8 mouse cellular contexts compared by ENCODE assay signal in the genomic region with DNA sequence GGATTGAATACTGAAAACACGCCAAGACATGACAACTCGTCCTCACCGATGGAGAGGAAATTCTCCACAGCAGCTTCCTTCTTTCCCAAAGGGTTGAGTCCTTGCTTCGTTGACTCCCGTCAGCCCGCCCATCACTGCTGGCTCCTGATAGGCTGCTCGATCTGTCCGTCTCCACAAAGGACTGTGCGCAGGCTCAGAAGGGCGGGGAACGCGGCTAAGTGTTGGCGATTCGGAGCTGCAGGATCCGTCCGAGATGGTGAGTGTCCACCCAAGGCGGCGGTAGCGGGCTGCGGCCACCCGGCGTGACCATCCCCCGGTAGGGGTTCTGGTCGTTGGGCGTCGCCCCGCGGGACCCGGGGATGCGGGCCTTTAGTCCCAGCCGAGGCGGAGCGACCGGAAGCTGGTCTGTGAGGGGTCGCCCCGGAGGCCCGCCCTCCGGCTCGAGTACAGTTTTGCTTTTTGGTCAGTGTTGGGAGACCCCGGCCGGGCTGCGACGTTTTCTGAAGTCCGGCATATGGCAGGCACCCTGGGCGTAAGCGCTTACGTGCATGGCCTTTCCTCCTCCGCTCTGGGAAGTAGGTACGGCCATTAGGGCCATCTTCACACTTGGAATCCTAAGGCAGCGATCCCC. TPM values are rescaled to one million over a fixed set of nuclear protein-coding genes. Genes with fewer than 3 reads are reported as not detected.
A peak's percentile ranks its signal among the peaks of the same experiment; 100 is the strongest.
DNase-seq lines count a peak whose midpoint lies in the region; ATAC-seq lines count a peak whose summit lies in the region.

A gene (plus strand): TSS at position 172 of the 631 bp plus-strand sequence.

- H3K27me3 ChIP-seq in hindbrain, embryonic 15.5 days: no peaks in the 10 kb centered on the region

- peak within 1 kb of the TSS; percentile 86 for H3K9ac ChIP-seq in hindbrain, embryonic 15.5 days

- no peaks in the 10 kb centered on the region for H3K9me3 ChIP-seq in hindbrain, embryonic 15.5 days

- peak within 1 kb of the TSS; percentile 73 for H3K4me3 ChIP-seq in hindbrain, embryonic 15.5 days

- H3K4me1 ChIP-seq in hindbrain, embryonic 15.5 days (replicated peaks): peaks cover 31% of the 10 kb centered on the region

- under 1% methylated on average over 50 of the region's 50 CpGs for WGBS in hindbrain, embryonic 15.5 days

- no peaks in the 10 kb centered on the region for H3K36me3 ChIP-seq in hindbrain, embryonic 15.5 days

- ATAC-seq in hindbrain, embryonic 15.5 days (ENCODE audit: low FRiP score, low read depth): peak; percentile 100

- DNase-seq in T-cell, adult 2 months (ENCODE audit: low spot score): peak; percentile 88
- peak; percentile 99 to 100 for DNase-seq in cerebellum, postnatal 36 days
- DNase-seq in frontal cortex, postnatal 36 days (ENCODE audit: low spot score in 2 of 2): peak; percentile 99
- peak; percentile 97 for DNase-seq in left cerebral cortex, adult 11 months (ENCODE audit: low spot score)
- DNase-seq in lung, postnatal 4 days: peak; percentile 98 to 99
- DNase-seq in retina, postnatal 7 days (ENCODE audit: low read depth, low spot score): peak; percentile 97
- peak; percentile 98 for DNase-seq in urinary bladder, adult 2 months (ENCODE audit: low spot score)

- H3K4me2 ChIP-seq in hindbrain, embryonic 15.5 days: peak within 1 kb of the TSS; percentile 94

- peak within 1 kb of the TSS; percentile 94 for H3K27ac ChIP-seq in hindbrain, embryonic 15.5 days (replicated peaks)

RNA-seq across cellular contexts. Expression of the gene that starts here (rescaled TPM):
- polyA plus RNA-seq in hindbrain, embryonic 15.5 days (2015; fragmentation: Nextera tagmentation; extraction: Ambion mirVana): 750 and 762 TPM in 2 replicates
- 539 and 645 TPM in 2 replicates for polyA plus RNA-seq in urinary bladder, adult 2 months (2012; rRNA removed)

Comparison
In these comparisons a context has a peak if more than half of its experiments do, and no peak if none do; other contexts are left out.
1. Peak in every context shown above with its lines: DNase-seq, ATAC-seq, H3K4me3 ChIP-seq and H3K27ac ChIP-seq.